Mouse (Mus musculus) midbrain, embryonic 12.5 days (tissue): ENCODE data around the gene Rexo4. TPM values are rescaled to one million over a fixed set of nuclear protein-coding genes. Genes with fewer than 3 reads are reported as not detected.

Experiments
- ATAC-seq: fragments of 200-750 bp; cut with Nextera tagmentation; 2 replicates; pipeline ENCODE4 v1.8.0; 2017; ENCODE audit warnings: low read depth, moderate TSS enrichment, moderate library complexity; ENCODE audit not compliant: low FRiP score
- H3K27ac ChIP-seq: fragments of 300-500 bp; sonication (generic); replicated peaks from 2 replicates; pipeline ENCODE4 v1.5.1; 2016; ENCODE audit warnings: mild to moderate bottlenecking
- H3K27me3 ChIP-seq: fragments of 300-500 bp; sonication (generic); 2 replicates; pipeline ENCODE4 v1.6.1; 2016; ENCODE audit warnings: mild to moderate bottlenecking
- H3K36me3 ChIP-seq: fragments of 300-500 bp; sonication (generic); 2 replicates; pipeline ENCODE4 v1.6.1; 2016
- H3K4me1 ChIP-seq: fragments of 300-500 bp; sonication (generic); 2 replicates; pipeline ENCODE4 v1.6.1; 2016
- H3K4me2 ChIP-seq: fragments of 300-500 bp; sonication (generic); replicated peaks from 2 replicates; pipeline ENCODE4 v1.6.1; 2016; ENCODE audit warnings: mild to moderate bottlenecking, moderate library complexity
- H3K4me3 ChIP-seq: fragments of 300-500 bp; sonication (generic); 2 replicates; pipeline ENCODE4 v1.5.1; 2016; ENCODE audit warnings: mild to moderate bottlenecking
- H3K9ac ChIP-seq: fragments of 300-500 bp; sonication (generic); replicated peaks from 2 replicates; pipeline ENCODE4 v1.6.1; 2016; ENCODE audit warnings: mild to moderate bottlenecking, moderate library complexity
- H3K9me3 ChIP-seq: fragments of 300-500 bp; sonication (generic); 2 replicates; pipeline ENCODE4 v1.6.1; 2016; ENCODE audit warnings: mild to moderate bottlenecking
- WGBS: fragments of 180-500 bp; shearing (Covaris S2); methylation state at CpG from one replicate; pipeline ENCODE4 v1.1.7; 2016; 5-methylcytosine and 5-hydroxymethylcytosine counted together
- polyA plus RNA-seq: library from polyadenylated mRNA; unstranded; fragments of >200 nt; fragmentation: Nextera tagmentation; extraction: Ambion mirVana; gene quantifications from 2 replicates; pipeline ENCODE4 v1.2.1, GENCODE M21; 2016

Gene Rexo4
- polyA plus RNA-seq: 43.0 and 46.3 TPM in 2 replicates

- peaks cover 23% of the 10 kb centered on the region for H3K4me1 ChIP-seq
- under 1% methylated on average over 50 of the region's 50 CpGs for WGBS
- peak; percentile 94 for ATAC-seq
Observed at GRCm38 (mm10) chr2:26963923-26964723, at the start of gene Rexo4. Rexo4 (minus strand) TSS chr2:26964386.

GRCm38 (mm10) chr2:27009714-27010244 lies 45.6 kb upstream of the Rexo4 start, which contains the start of gene Cacfd1:
Cacfd1 (plus strand) TSS chr2:27009926.
- peak within 1 kb of the TSS; percentile 86 for H3K9ac ChIP-seq
- H3K4me1 ChIP-seq: peaks cover 21% of the 10 kb centered on the region
- H3K27ac ChIP-seq: peak within 1 kb of the TSS; percentile 73
- peak within 1 kb of the TSS; percentile 93 for H3K4me2 ChIP-seq
- H3K4me3 ChIP-seq: peak within 1 kb of the TSS; percentile 74
- no peaks in the 10 kb centered on the region for H3K9me3 ChIP-seq
- peaks cover 13% of the 10 kb centered on the region for H3K36me3 ChIP-seq
- peak; percentile 96 for ATAC-seq
- no peaks in the 10 kb centered on the region for H3K27me3 ChIP-seq
- WGBS: under 1% methylated on average over 43 of the region's 43 CpGs

More at GRCm38 (mm10) chr2:26963923-26964723, at the start of gene Rexo4:
- Histone ChIP-seq H3K4me3 (peak within 1 kb of the TSS; percentile 82), H3K36me3 (peaks cover 24% of the 10 kb centered on the region), H3K4me2 (peak within 1 kb of the TSS; percentile 93), H3K27me3 (no peaks in the 10 kb centered on the region), H3K27ac (peak within 1 kb of the TSS; percentile 95), H3K9me3 (no peaks in the 10 kb centered on the region), H3K9ac (peak within 1 kb of the TSS; percentile 84)

GRCm38 (mm10) chr2:27007701-27008100 lies 43.5 kb upstream of the Rexo4 start:
- Histone ChIP-seq H3K27me3 (no peaks in the 10 kb centered on the region), H3K9me3 (no peaks in the 10 kb centered on the region), H3K4me3 (no peak overlapping the region), H3K27ac (no peak overlapping the region), H3K4me2 (no peak overlapping the region), H3K4me1 (peaks cover 21% of the 10 kb centered on the region), H3K36me3 (no peaks in the 10 kb centered on the region), H3K9ac (no peak overlapping the region)
- 71% methylated on average over 7 of the region's 7 CpGs for WGBS
- ATAC-seq: no peak

- WGBS: 77% methylated on average over 4 of the region's 4 CpGs
- Histone ChIP-seq H3K27me3 (no peaks in the 10 kb centered on the region), H3K27ac (no peak overlapping the region), H3K36me3 (no peaks in the 10 kb centered on the region), H3K4me2 (no peak overlapping the region), H3K4me3 (no peak overlapping the region), H3K4me1 (peaks cover 16% of the 10 kb centered on the region), H3K9ac (no peak overlapping the region), H3K9me3 (no peaks in the 10 kb centered on the region)
- no peak for ATAC-seq
Observed at GRCm38 (mm10) chr2:27006255-27006654, 42.1 kb upstream of the Rexo4 start.

- WGBS: 94% methylated on average over 7 of the region's 7 CpGs
Observed at GRCm38 (mm10) chr2:26997993-26998392, 33.8 kb upstream of the Rexo4 start.

GRCm38 (mm10) chr2:26997498-26997897 lies 33.3 kb upstream of the Rexo4 start:
- Histone ChIP-seq H3K36me3 (no peaks in the 10 kb centered on the region), H3K4me2 (no peak overlapping the region), H3K4me3 (no peak overlapping the region), H3K27me3 (no peaks in the 10 kb centered on the region), H3K27ac (no peak overlapping the region), H3K9me3 (no peaks in the 10 kb centered on the region), H3K9ac (no peak overlapping the region), H3K4me1 (no peaks in the 10 kb centered on the region)
- 91% methylated on average over 1 of the region's 1 CpGs for WGBS
- ATAC-seq: no peak

More at GRCm38 (mm10) chr2:26997993-26998392, 33.8 kb upstream of the Rexo4 start:
- H3K9me3 ChIP-seq: no peaks in the 10 kb centered on the region
- H3K4me2 ChIP-seq: no peak overlapping the region
- H3K9ac ChIP-seq: no peak overlapping the region
- H3K27me3 ChIP-seq: no peaks in the 10 kb centered on the region
- H3K4me3 ChIP-seq: no peak overlapping the region
- no peaks in the 10 kb centered on the region for H3K36me3 ChIP-seq
- H3K27ac ChIP-seq: no peak overlapping the region
- H3K4me1 ChIP-seq: no peaks in the 10 kb centered on the region
- no peak for ATAC-seq

- 86% methylated on average over 3 of the region's 3 CpGs for WGBS
- H3K9ac ChIP-seq: no peak overlapping the region
- ATAC-seq: no peak
Observed at GRCm38 (mm10) chr2:26993936-26994335, 29.8 kb upstream of the Rexo4 start.

GRCm38 (mm10) chr2:26984640-26985039 lies 20.5 kb upstream of the Rexo4 start:
- 87% methylated on average over 5 of the region's 5 CpGs for WGBS
- H3K4me3 ChIP-seq: no peak overlapping the region
- H3K9me3 ChIP-seq: no peaks in the 10 kb centered on the region
- no peak overlapping the region for H3K27ac ChIP-seq
- no peak for ATAC-seq
- no peak overlapping the region for H3K4me2 ChIP-seq
- 0 out of 2 replicates have a peak, but pooled peaks cover 7% of the 10 kb centered on the region for H3K27me3 ChIP-seq
- H3K4me1 ChIP-seq: no peaks in the 10 kb centered on the region
- no peaks in the 10 kb centered on the region for H3K36me3 ChIP-seq
- H3K9ac ChIP-seq: no peak overlapping the region

More at GRCm38 (mm10) chr2:26993936-26994335, 29.8 kb upstream of the Rexo4 start:
- H3K36me3 ChIP-seq: no peaks in the 10 kb centered on the region
- no peaks in the 10 kb centered on the region for H3K27me3 ChIP-seq
- H3K27ac ChIP-seq: no peak overlapping the region
- H3K4me2 ChIP-seq: no peak overlapping the region
- no peaks in the 10 kb centered on the region for H3K9me3 ChIP-seq
- H3K4me3 ChIP-seq: no peak overlapping the region
- no peaks in the 10 kb centered on the region for H3K4me1 ChIP-seq

GRCm38 (mm10) chr2:26984179-26984578 lies 20.0 kb upstream of the Rexo4 start:
- WGBS: 85% methylated on average over 2 of the region's 2 CpGs
- no peaks in the 10 kb centered on the region for H3K36me3 ChIP-seq
- ATAC-seq: no peak
- no peak overlapping the region for H3K4me3 ChIP-seq
- no peaks in the 10 kb centered on the region for H3K4me1 ChIP-seq
- no peak overlapping the region for H3K9ac ChIP-seq
- no peak overlapping the region for H3K27ac ChIP-seq
- no peaks in the 10 kb centered on the region for H3K9me3 ChIP-seq
- no peak overlapping the region for H3K4me2 ChIP-seq
- H3K27me3 ChIP-seq: 0 out of 2 replicates have a peak, but pooled peaks cover 7% of the 10 kb centered on the region

GRCm38 (mm10) chr2:26980361-26980760 lies 16.2 kb upstream of the Rexo4 start:
- Histone ChIP-seq H3K9me3 (no peaks in the 10 kb centered on the region), H3K4me2 (no peak overlapping the region), H3K4me1 (no peaks in the 10 kb centered on the region), H3K9ac (no peak overlapping the region), H3K4me3 (no peak overlapping the region), H3K27me3 (no peaks in the 10 kb centered on the region; the same call in 1 of the 2 replicates), H3K36me3 (no peaks in the 10 kb centered on the region), H3K27ac (no peak overlapping the region)
- WGBS: 83% methylated on average over 1 of the region's 1 CpGs
- no peak for ATAC-seq

- H3K4me3 ChIP-seq: no peak overlapping the region
- H3K9ac ChIP-seq: no peak overlapping the region
- no peaks in the 10 kb centered on the region for H3K36me3 ChIP-seq
- no peak for ATAC-seq
- no peak overlapping the region for H3K4me2 ChIP-seq
- H3K27me3 ChIP-seq: no peaks in the 10 kb centered on the region; the same call in 1 of the 2 replicates
- no peaks in the 10 kb centered on the region for H3K9me3 ChIP-seq
- no peak overlapping the region for H3K27ac ChIP-seq
- 67% methylated on average over 4 of the region's 4 CpGs for WGBS
- no peaks in the 10 kb centered on the region for H3K4me1 ChIP-seq
Observed at GRCm38 (mm10) chr2:26973960-26974359, 9.8 kb upstream of the Rexo4 start.

GRCm38 (mm10) chr2:26973116-26973515 lies 8.9 kb upstream of the Rexo4 start, which contains the start of gene Adamts13:
Adamts13 (plus strand) TSS chr2:26973416.
- Histone ChIP-seq H3K4me3 (no peak within 1 kb of the TSS), H3K9ac (no peak within 1 kb of the TSS), H3K36me3 (no peaks in the 10 kb centered on the region), H3K4me2 (no peak within 1 kb of the TSS), H3K9me3 (no peaks in the 10 kb centered on the region), H3K27ac (no peak within 1 kb of the TSS), H3K27me3 (no peaks in the 10 kb centered on the region), H3K4me1 (no peaks in the 10 kb centered on the region)
- WGBS: 71% methylated on average over 3 of the region's 3 CpGs
- ATAC-seq: no peak
